In the genomic region with DNA sequence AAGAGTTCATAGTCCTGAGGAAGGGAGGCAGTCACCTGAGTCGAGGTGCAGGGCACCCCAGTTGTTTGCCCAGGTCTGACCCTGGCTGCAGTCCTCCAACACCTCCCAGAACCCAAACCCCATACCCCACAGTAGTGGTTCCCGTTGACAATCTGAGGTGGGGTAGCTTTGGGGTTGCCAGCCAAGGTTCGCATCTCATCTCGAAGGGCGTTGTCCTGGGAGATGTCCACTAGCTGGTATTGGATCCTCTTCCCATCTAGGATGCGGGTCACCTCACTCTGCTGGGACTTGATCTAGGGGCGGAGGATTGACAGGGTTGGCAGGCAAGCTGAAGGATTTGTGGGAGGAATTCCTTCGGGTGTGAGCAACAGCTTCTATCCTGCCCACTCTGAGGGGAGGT, we compare ENCODE assay signal across 8 mouse cellular contexts. TPM values are rescaled to one million over a fixed set of nuclear protein-coding genes. Genes with fewer than 3 reads are reported as not detected.
DNase-seq lines count a peak whose midpoint lies in the region; ATAC-seq lines count a peak whose summit lies in the region.

No protein-coding gene starts in this region.

- H3K4me3 ChIP-seq in lung, embryonic 15.5 days = peak overlapping the region; percentile 69
- H3K4me3 ChIP-seq in embryonic facial prominence, embryonic 14.5 days (ENCODE audit: low read depth, low read length) = peak overlapping the region; percentile 76
- H3K4me3 ChIP-seq in intestine, embryonic 15.5 days (replicated peaks) = peak overlapping the region; percentile 68
- peak overlapping the region; percentile 91 for H3K4me3 ChIP-seq in neural tube, embryonic 13.5 days

- peak overlapping the region; percentile 85 for H3K4me2 ChIP-seq in lung, embryonic 15.5 days
- peak overlapping the region; percentile 92 for H3K4me2 ChIP-seq in embryonic facial prominence, embryonic 14.5 days (ENCODE audit: low read depth, low read length)
- peak overlapping the region; percentile 89 for H3K4me2 ChIP-seq in intestine, embryonic 15.5 days (replicated peaks)
- peak overlapping the region; percentile 77 for H3K4me2 ChIP-seq in neural tube, embryonic 13.5 days

- 40% methylated on average over 8 of the region's 8 CpGs for WGBS in lung, embryonic 15.5 days
- WGBS in embryonic facial prominence, embryonic 14.5 days = 48% methylated on average over 8 of the region's 8 CpGs
- WGBS in intestine, embryonic 15.5 days = 55% methylated on average over 8 of the region's 8 CpGs
- 60% methylated on average over 8 of the region's 8 CpGs for WGBS in neural tube, embryonic 13.5 days

- H3K9ac ChIP-seq in lung, embryonic 15.5 days = peak overlapping the region; percentile 70
- peak overlapping the region; percentile 83 for H3K9ac ChIP-seq in embryonic facial prominence, embryonic 14.5 days (ENCODE audit: low read depth, low read length)
- peak overlapping the region; percentile 85 for H3K9ac ChIP-seq in intestine, embryonic 15.5 days
- H3K9ac ChIP-seq in neural tube, embryonic 13.5 days = peak overlapping the region; percentile 94

- H3K4me1 ChIP-seq in lung, embryonic 15.5 days = peaks cover 30% of the 10 kb centered on the region
- H3K4me1 ChIP-seq in embryonic facial prominence, embryonic 14.5 days (ENCODE audit: control insufficient read depth, insufficient read depth, low read length) = 0 out of 2 replicates have a peak, but pooled peaks cover 7% of the 10 kb centered on the region
- H3K4me1 ChIP-seq in intestine, embryonic 15.5 days (replicated peaks) = peaks cover 41% of the 10 kb centered on the region
- peaks cover 32% of the 10 kb centered on the region for H3K4me1 ChIP-seq in neural tube, embryonic 13.5 days (replicated peaks)

- H3K27me3 ChIP-seq in lung, embryonic 15.5 days = no peaks in the 10 kb centered on the region
- no peaks in the 10 kb centered on the region for H3K27me3 ChIP-seq in embryonic facial prominence, embryonic 14.5 days (replicated peaks; ENCODE audit: control insufficient read depth, insufficient read depth, low read length)
- no peaks in the 10 kb centered on the region for H3K27me3 ChIP-seq in intestine, embryonic 15.5 days (replicated peaks)
- H3K27me3 ChIP-seq in neural tube, embryonic 13.5 days = no peaks in the 10 kb centered on the region

- no peaks in the 10 kb centered on the region for H3K9me3 ChIP-seq in lung, embryonic 15.5 days
- no peaks in the 10 kb centered on the region for H3K9me3 ChIP-seq in embryonic facial prominence, embryonic 14.5 days (ENCODE audit: control insufficient read depth, low read length)
- no peaks in the 10 kb centered on the region for H3K9me3 ChIP-seq in intestine, embryonic 15.5 days
- H3K9me3 ChIP-seq in neural tube, embryonic 13.5 days = no peaks in the 10 kb centered on the region

- DNase-seq in lung, postnatal 14 days = no peak
- DNase-seq in embryonic facial prominence, embryonic 14.5 days (ENCODE audit: low spot score) = no peak
- DNase-seq in urinary bladder, adult 18-20 months (ENCODE audit: low spot score in 2 of 2) = no peak
- no peak for DNase-seq in urinary bladder, postnatal 10 days (ENCODE audit: low spot score)
- no peak for DNase-seq in kidney, postnatal 36 days

- ATAC-seq in lung, embryonic 15.5 days (ENCODE audit: borderline replicate concordance, extremely low read depth, low FRiP score, low TSS enrichment) = no peak
- no peak for ATAC-seq in embryonic facial prominence, embryonic 14.5 days (ENCODE audit: low read depth)
- no peak for ATAC-seq in intestine, embryonic 15.5 days
- ATAC-seq in neural tube, embryonic 13.5 days (ENCODE audit: low read depth) = no peak; the same call in 1 of the 2 replicates

- no peak overlapping the region for H3K27ac ChIP-seq in lung, embryonic 15.5 days
- H3K27ac ChIP-seq in embryonic facial prominence, embryonic 14.5 days (replicated peaks; ENCODE audit: low read depth, low read length) = peak overlapping the region; percentile 93; the same call in 1 of the 2 replicates
- no peak overlapping the region for H3K27ac ChIP-seq in intestine, embryonic 15.5 days
- H3K27ac ChIP-seq in neural tube, embryonic 13.5 days (replicated peaks) = no peak overlapping the region

- no peaks in the 10 kb centered on the region for H3K36me3 ChIP-seq in lung, embryonic 15.5 days
- H3K36me3 ChIP-seq in embryonic facial prominence, embryonic 14.5 days (ENCODE audit: control insufficient read depth, insufficient read depth, low read length) = peaks cover 11% of the 10 kb centered on the region; the same call in 1 of the 2 replicates
- H3K36me3 ChIP-seq in intestine, embryonic 15.5 days = peaks cover 3% of the 10 kb centered on the region; the same call in 1 of the 2 replicates
- H3K36me3 ChIP-seq in neural tube, embryonic 13.5 days = peaks cover 11% of the 10 kb centered on the region; the same call in 1 of the 2 replicates

RNA-seq across cellular contexts. Expression of a gene that starts 0.8 kb away (rescaled TPM):
- polyA plus RNA-seq in lung, embryonic 15.5 days (2015; fragmentation: Nextera tagmentation; extraction: Ambion mirVana) = 406 and 408 TPM in 2 replicates
- polyA plus RNA-seq in embryonic facial prominence, embryonic 14.5 days (2014; fragmentation: Nextera tagmentation; extraction: Ambion mirVana) = 445 and 477 TPM in 2 replicates
- polyA plus RNA-seq in intestine, embryonic 15.5 days (2015; fragmentation: Nextera tagmentation; extraction: Ambion mirVana) = 362 and 375 TPM in 2 replicates
- 384 and 425 TPM in 2 replicates for polyA plus RNA-seq in neural tube, embryonic 13.5 days (2015; fragmentation: Nextera tagmentation; extraction: Ambion mirVana)

RNA-seq across cellular contexts. Expression of a gene that starts 25.4 kb away (rescaled TPM):
- polyA plus RNA-seq in lung, embryonic 15.5 days (2015; fragmentation: Nextera tagmentation; extraction: Ambion mirVana) = 9.1 and 9.6 TPM in 2 replicates
- polyA plus RNA-seq in embryonic facial prominence, embryonic 14.5 days (2014; fragmentation: Nextera tagmentation; extraction: Ambion mirVana) = 9.7 and 10.2 TPM in 2 replicates
- polyA plus RNA-seq in intestine, embryonic 15.5 days (2015; fragmentation: Nextera tagmentation; extraction: Ambion mirVana) = 4.4 and 6.0 TPM in 2 replicates
- polyA plus RNA-seq in neural tube, embryonic 13.5 days (2015; fragmentation: Nextera tagmentation; extraction: Ambion mirVana) = 10.3 and 10.4 TPM in 2 replicates

RNA-seq across cellular contexts. Expression of a gene that starts 32.9 kb away (rescaled TPM):
- polyA plus RNA-seq in lung, embryonic 15.5 days (2015; fragmentation: Nextera tagmentation; extraction: Ambion mirVana) = 18.3 and 19.7 TPM in 2 replicates
- polyA plus RNA-seq in embryonic facial prominence, embryonic 14.5 days (2014; fragmentation: Nextera tagmentation; extraction: Ambion mirVana) = 15.6 and 19.3 TPM in 2 replicates
- polyA plus RNA-seq in intestine, embryonic 15.5 days (2015; fragmentation: Nextera tagmentation; extraction: Ambion mirVana) = 27.0 and 29.7 TPM in 2 replicates
- polyA plus RNA-seq in neural tube, embryonic 13.5 days (2015; fragmentation: Nextera tagmentation; extraction: Ambion mirVana) = 3.1 and 5.1 TPM in 2 replicates

RNA-seq across cellular contexts. Expression of a gene that starts 59.1 kb away (rescaled TPM):
- 37.8 and 45.3 TPM in 2 replicates for polyA plus RNA-seq in lung, embryonic 15.5 days (2015; fragmentation: Nextera tagmentation; extraction: Ambion mirVana)
- 40.2 and 46.2 TPM in 2 replicates for polyA plus RNA-seq in embryonic facial prominence, embryonic 14.5 days (2014; fragmentation: Nextera tagmentation; extraction: Ambion mirVana)
- 90.0 and 91.6 TPM in 2 replicates for polyA plus RNA-seq in intestine, embryonic 15.5 days (2015; fragmentation: Nextera tagmentation; extraction: Ambion mirVana)
- 21.2 and 22.6 TPM in 2 replicates for polyA plus RNA-seq in neural tube, embryonic 13.5 days (2015; fragmentation: Nextera tagmentation; extraction: Ambion mirVana)
